8 mouse cellular contexts compared by ENCODE assay signal in the genomic region with DNA sequence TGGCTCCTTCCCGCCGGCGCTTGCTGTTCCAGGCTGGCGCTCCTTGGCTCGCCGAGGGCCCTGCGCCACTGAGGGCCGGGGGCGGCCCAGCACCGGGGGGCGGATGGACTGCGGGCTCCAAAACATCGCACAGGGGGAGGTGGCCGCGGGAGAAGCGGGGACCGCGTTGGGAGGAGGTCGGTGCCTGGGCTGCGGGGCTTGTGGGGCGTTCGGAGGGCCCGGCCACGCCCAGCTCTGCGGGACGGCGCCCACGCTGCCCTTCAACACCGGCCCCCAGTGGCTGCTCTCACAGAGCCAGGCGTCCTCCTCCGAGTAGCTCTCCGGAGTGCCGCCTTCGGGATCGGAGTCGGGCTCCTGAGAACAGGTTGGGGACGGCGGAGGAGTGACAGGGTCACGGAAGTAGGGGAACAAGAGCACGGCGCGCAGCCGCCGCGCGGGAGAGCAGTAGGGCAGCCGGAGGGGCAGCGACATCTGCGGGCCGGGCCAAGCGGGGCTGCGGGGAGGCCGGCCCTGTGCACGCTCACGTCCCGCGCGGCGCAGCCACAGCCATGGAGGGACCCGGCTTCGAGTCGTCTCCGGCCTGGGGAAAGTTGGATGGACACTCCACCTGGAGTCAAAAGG. TPM values are rescaled to one million over a fixed set of nuclear protein-coding genes. Genes with fewer than 3 reads are reported as not detected.
DNase-seq lines count a peak whose midpoint lies in the region; ATAC-seq and TF ChIP-seq lines count a peak whose summit lies in the region.

No protein-coding gene starts in this region.

- peaks cover 6% of the 10 kb centered on the region; the same call in 1 of the 2 replicates for H3K4me1 ChIP-seq in kidney, postnatal 0 days (replicated peaks; ENCODE audit: insufficient read depth, low read length)
- H3K4me1 ChIP-seq in brown adipose tissue, adult 24 weeks (ENCODE audit: control insufficient read depth, insufficient read depth, insufficient read length, low read length): peaks cover 3% of the 10 kb centered on the region
- peaks cover 14% of the 10 kb centered on the region for H3K4me1 ChIP-seq in liver, postnatal 0 days (ENCODE audit: insufficient read depth)
- H3K4me1 ChIP-seq in neural tube, embryonic 14.5 days (ENCODE audit: control insufficient read depth, insufficient read depth, low read length): peaks cover 13% of the 10 kb centered on the region; the same call in 1 of the 2 replicates

- DNase-seq in kidney, postnatal 0 days (ENCODE audit: low spot score): no peak
- no peak for DNase-seq in kidney, adult 11 months
- peak; percentile 31 to 49 for DNase-seq in frontal cortex, postnatal 10 days (ENCODE audit: low spot score in 2 of 2)
- peak; percentile 81 for DNase-seq in liver, postnatal 0 days
- peak; percentile 73 for DNase-seq in thymus, postnatal 0 days (ENCODE audit: low spot score)

- WGBS in kidney, postnatal 0 days: under 1% methylated on average over 61 of the region's 63 CpGs
- under 1% methylated on average over 63 of the region's 63 CpGs for WGBS in liver, postnatal 0 days (ENCODE audit: insufficient replicate concordance)
- under 1% methylated on average over 56 of the region's 63 CpGs for WGBS in neural tube, embryonic 14.5 days

- no peaks in the 10 kb centered on the region for H3K27me3 ChIP-seq in kidney, postnatal 0 days (ENCODE audit: insufficient read depth, low read length)
- peaks cover 2% of the 10 kb centered on the region; the same call in 1 of the 2 replicates for H3K27me3 ChIP-seq in liver, postnatal 0 days (ENCODE audit: insufficient read depth, low read length)
- H3K27me3 ChIP-seq in neural tube, embryonic 14.5 days (ENCODE audit: control insufficient read depth, insufficient read depth, low read length): no peaks in the 10 kb centered on the region

- TF ChIP-seq EP300 in liver, postnatal 0 days (IDR thresholded peaks at IDR 0.05; ENCODE audit: low read depth): no peak

- peak overlapping the region; percentile 75 for H3K9ac ChIP-seq in kidney, postnatal 0 days (ENCODE audit: low read depth, low read length)
- peak overlapping the region; percentile 96 for H3K9ac ChIP-seq in liver, postnatal 0 days (replicated peaks)
- peak overlapping the region; percentile 87 for H3K9ac ChIP-seq in neural tube, embryonic 14.5 days (replicated peaks; ENCODE audit: low read depth, low read length)

- peak; percentile 31; the same call in 1 of the 2 replicates for TF ChIP-seq CTCF in kidney, postnatal 0 days (IDR thresholded peaks at IDR 0.05; ENCODE audit: low read depth)
- peak; percentile 57 for TF ChIP-seq CTCF in liver, postnatal 0 days (IDR thresholded peaks at IDR 0.05; ENCODE audit: low read depth)

- peak overlapping the region; percentile 91 for H3K27ac ChIP-seq in kidney, postnatal 0 days
- peak overlapping the region; percentile 95 for H3K27ac ChIP-seq in brown adipose tissue, adult 24 weeks (replicated peaks; ENCODE audit: low read depth, low read length)
- peak overlapping the region; percentile 98 for H3K27ac ChIP-seq in liver, postnatal 0 days (ENCODE audit: low read depth)
- H3K27ac ChIP-seq in neural tube, embryonic 14.5 days (ENCODE audit: low read depth, low read length): peak overlapping the region; percentile 93

- peak overlapping the region; percentile 72 for H3K4me2 ChIP-seq in kidney, postnatal 0 days (ENCODE audit: low read length)
- peak overlapping the region; percentile 99 for H3K4me2 ChIP-seq in liver, postnatal 0 days (ENCODE audit: low read depth, low read length)
- peak overlapping the region; percentile 83 for H3K4me2 ChIP-seq in neural tube, embryonic 14.5 days (ENCODE audit: low read depth, low read length)

- peak overlapping the region; percentile 46 for H3K4me3 ChIP-seq in kidney, postnatal 0 days (replicated peaks; ENCODE audit: low read depth, low read length)
- peak overlapping the region; percentile 79 for H3K4me3 ChIP-seq in brown adipose tissue, adult 24 weeks (ENCODE audit: insufficient read depth, low read depth, low read length)
- H3K4me3 ChIP-seq in liver, postnatal 0 days (ENCODE audit: low read depth, low read length): peak overlapping the region; percentile 85
- H3K4me3 ChIP-seq in neural tube, embryonic 14.5 days (ENCODE audit: low read depth, low read length): peak overlapping the region; percentile 55

- H3K36me3 ChIP-seq in kidney, postnatal 0 days (ENCODE audit: insufficient read depth, low read length): no peaks in the 10 kb centered on the region
- H3K36me3 ChIP-seq in liver, postnatal 0 days (replicated peaks; ENCODE audit: insufficient read depth, low read length): no peaks in the 10 kb centered on the region; the same call in 1 of the 2 replicates
- no peaks in the 10 kb centered on the region for H3K36me3 ChIP-seq in neural tube, embryonic 14.5 days (ENCODE audit: control insufficient read depth, insufficient read depth, low read length)

- H3K9me3 ChIP-seq in kidney, postnatal 0 days (replicated peaks; ENCODE audit: low read length): no peaks in the 10 kb centered on the region
- no peaks in the 10 kb centered on the region for H3K9me3 ChIP-seq in liver, postnatal 0 days (ENCODE audit: low read length)
- no peaks in the 10 kb centered on the region for H3K9me3 ChIP-seq in neural tube, embryonic 14.5 days (ENCODE audit: control insufficient read depth, low read length)

- ATAC-seq in kidney, postnatal 0 days (replicated peaks; ENCODE audit: low FRiP score, low read depth): peak; percentile 70
- ATAC-seq in inflammation-experienced regulatory T-cells, adult 6 months: peak; percentile 11
- peak; percentile 71 for ATAC-seq in liver, postnatal 0 days
- peak; percentile 77 for ATAC-seq in neural tube, embryonic 14.5 days (ENCODE audit: low read depth)

RNA-seq across cellular contexts. Expression of a gene that starts 0.6 kb away (rescaled TPM):
- 2.1 and 2.3 TPM in 2 replicates for polyA plus RNA-seq in kidney, postnatal 0 days (2015; fragmentation: Nextera tagmentation; extraction: Ambion mirVana)
- 3.9 and 4.6 TPM in 2 replicates for polyA plus RNA-seq in brown adipose tissue, adult 24 weeks (2012; ENCODE audit: insufficient read depth, insufficient read length, missing spikeins)
- polyA plus RNA-seq in inflammation-experienced regulatory T-cells, adult 6 months (2017; shearing (Covaris generic)): under 1 TPM in 2 of 3 experiments, not detected in 1; 0.35 to 0.66 TPM
- polyA plus RNA-seq in liver, postnatal 0 days (2015; fragmentation: Nextera tagmentation; extraction: Ambion mirVana): 2.0 and 2.4 TPM in 2 replicates
- 0.80 and 1.0 TPM in 2 replicates for polyA plus RNA-seq in neural tube, embryonic 14.5 days (2014; fragmentation: Nextera tagmentation; extraction: Ambion mirVana)
- 6.2 and 8.7 TPM in 2 replicates for polyA plus RNA-seq in thymus, postnatal 0 days (2015; fragmentation: Nextera tagmentation; extraction: Ambion mirVana)

RNA-seq across cellular contexts. Expression of a gene that starts 20.4 kb away (rescaled TPM):
- polyA plus RNA-seq in kidney, postnatal 0 days (2015; fragmentation: Nextera tagmentation; extraction: Ambion mirVana): 3.1 and 3.4 TPM in 2 replicates
- 26.4 and 30.0 TPM in 2 replicates for polyA plus RNA-seq in brown adipose tissue, adult 24 weeks (2012; ENCODE audit: insufficient read depth, insufficient read length, missing spikeins)
- polyA plus RNA-seq in inflammation-experienced regulatory T-cells, adult 6 months (2017; shearing (Covaris generic)): 10 to 100 TPM; 12.4 to 22.0 (median 15.7) TPM
- 2.6 and 2.7 TPM in 2 replicates for polyA plus RNA-seq in liver, postnatal 0 days (2015; fragmentation: Nextera tagmentation; extraction: Ambion mirVana)
- 6.2 and 7.1 TPM in 2 replicates for polyA plus RNA-seq in neural tube, embryonic 14.5 days (2014; fragmentation: Nextera tagmentation; extraction: Ambion mirVana)
- polyA plus RNA-seq in thymus, postnatal 0 days (2015; fragmentation: Nextera tagmentation; extraction: Ambion mirVana): 91.6 and 101 TPM in 2 replicates

Comparison
In these comparisons a context has a peak if more than half of its experiments do, and no peak if none do; other contexts are left out.
1. ATAC-seq: peak in every context shown above with its lines; median percentile 77 in neural tube, embryonic 14.5 days; 71 in liver, postnatal 0 days; 70 in kidney, postnatal 0 days; 11 in inflammation-experienced regulatory T-cells, adult 6 months.
2. DNase-seq: peak in frontal cortex, postnatal 10 days (2 of 2), liver, postnatal 0 days (single experiment) and thymus, postnatal 0 days (single experiment); none in kidney, postnatal 0 days (single experiment) and kidney, adult 11 months (single experiment).
3. Peak in every context shown above with its lines, with median percentiles within 50 percentile points of each other: H3K27ac ChIP-seq, H3K4me2 ChIP-seq, H3K4me3 ChIP-seq and H3K9ac ChIP-seq.